Mouse (Mus musculus): Measurements from ENCODE around the gene Tnni1. TPM values are rescaled to one million over a fixed set of nuclear protein-coding genes. Genes with fewer than 3 reads are reported as not detected.
A peak's percentile ranks its signal among the peaks of the same experiment; 100 is the strongest.

Tnni1 gene
- polyA plus RNA-seq, 1 experiment from 2014 or later = 8.8 TPM

- WGBS = 12% methylated on average over 27 of the region's 27 CpGs
Observed at GRCm38 (mm10) chr1:135793370-135794215, 14.4 kb downstream of the Tnni1 start.

GRCm38 (mm10) chr1:135794216-135795134 is 15.2 kb downstream of the Tnni1 start:
- peak; percentile 11; the same call in 1 of the 2 replicates for ATAC-seq (ENCODE audit: insufficient read depth, low FRiP score, low read depth)
- Histone ChIP-seq H3K9me3 (no peaks in the 10 kb centered on the region), H3K27ac (peak overlapping the region; percentile 87), H3K27me3 (replicated peaks) (no peaks in the 10 kb centered on the region), H3K4me1 (peaks cover 26% of the 10 kb centered on the region), H3K36me3 (no peaks in the 10 kb centered on the region), H3K9ac (no peak overlapping the region), H3K4me2 (peak overlapping the region; percentile 60), H3K4me3 (replicated peaks) (peak overlapping the region; percentile 28; the same call in 1 of the 2 replicates)
- WGBS = 21% methylated on average over 20 of the region's 20 CpGs

More at GRCm38 (mm10) chr1:135793370-135794215, 14.4 kb downstream of the Tnni1 start:
- Histone ChIP-seq H3K4me1 (peaks cover 24% of the 10 kb centered on the region), H3K27ac (peak overlapping the region; percentile 87), H3K4me3 (replicated peaks) (peak overlapping the region; percentile 28), H3K27me3 (replicated peaks) (no peaks in the 10 kb centered on the region), H3K9ac (no peak overlapping the region), H3K4me2 (peak overlapping the region; percentile 60), H3K9me3 (no peaks in the 10 kb centered on the region), H3K36me3 (no peaks in the 10 kb centered on the region)
- peak; percentile 69 for ATAC-seq (ENCODE audit: insufficient read depth, low FRiP score, low read depth)

GRCm38 (mm10) chr1:135798492-135798891 is 19.3 kb downstream of the Tnni1 start:
- H3K4me1 ChIP-seq = peaks cover 43% of the 10 kb centered on the region
- 69% methylated on average over 1 of the region's 1 CpGs for WGBS

GRCm38 (mm10) chr1:135799109-135799627 is 19.9 kb downstream of the Tnni1 start:
- Histone ChIP-seq H3K4me2 (no peak overlapping the region), H3K27ac (no peak overlapping the region), H3K27me3 (replicated peaks) (no peaks in the 10 kb centered on the region), H3K4me3 (replicated peaks) (no peak overlapping the region), H3K9ac (no peak overlapping the region), H3K9me3 (no peaks in the 10 kb centered on the region), H3K36me3 (no peaks in the 10 kb centered on the region), H3K4me1 (peaks cover 38% of the 10 kb centered on the region)
- WGBS = 45% methylated on average over 8 of the region's 8 CpGs
- ATAC-seq (ENCODE audit: insufficient read depth, low FRiP score, low read depth) = no peak

More at GRCm38 (mm10) chr1:135798492-135798891, 19.3 kb downstream of the Tnni1 start:
- no peak overlapping the region for H3K4me2 ChIP-seq
- no peak overlapping the region for H3K4me3 ChIP-seq (replicated peaks)
- H3K9me3 ChIP-seq = no peaks in the 10 kb centered on the region
- H3K9ac ChIP-seq = no peak overlapping the region
- H3K36me3 ChIP-seq = no peaks in the 10 kb centered on the region
- ATAC-seq (ENCODE audit: insufficient read depth, low FRiP score, low read depth) = no peak
- no peak overlapping the region for H3K27ac ChIP-seq
- no peaks in the 10 kb centered on the region for H3K27me3 ChIP-seq (replicated peaks)

GRCm38 (mm10) chr1:135800192-135800950 is 21.1 kb downstream of the Tnni1 start:
- Histone ChIP-seq H3K9ac (no peak overlapping the region), H3K27ac (peak overlapping the region; percentile 69), H3K4me2 (no peak overlapping the region)

GRCm38 (mm10) chr1:135807546-135807945 is 28.3 kb downstream of the Tnni1 start:
- no peak overlapping the region for H3K27ac ChIP-seq
- ATAC-seq (ENCODE audit: insufficient read depth, low FRiP score, low read depth) = no peak

More at GRCm38 (mm10) chr1:135800192-135800950, 21.1 kb downstream of the Tnni1 start:
- Histone ChIP-seq H3K27me3 (replicated peaks) (no peaks in the 10 kb centered on the region), H3K9me3 (no peaks in the 10 kb centered on the region), H3K4me3 (replicated peaks) (no peak overlapping the region), H3K36me3 (no peaks in the 10 kb centered on the region), H3K4me1 (peaks cover 31% of the 10 kb centered on the region)
- 23% methylated on average over 8 of the region's 8 CpGs for WGBS
- peak; percentile 74 for ATAC-seq (ENCODE audit: insufficient read depth, low FRiP score, low read depth)

GRCm38 (mm10) chr1:135810180-135810579 is 30.9 kb downstream of the Tnni1 start:
- Histone ChIP-seq H3K36me3 (no peaks in the 10 kb centered on the region), H3K4me3 (replicated peaks) (no peak overlapping the region), H3K9ac (no peak overlapping the region), H3K9me3 (no peaks in the 10 kb centered on the region), H3K27ac (no peak overlapping the region), H3K4me1 (peaks cover 16% of the 10 kb centered on the region; the same call in 1 of the 2 replicates), H3K27me3 (replicated peaks) (no peaks in the 10 kb centered on the region), H3K4me2 (no peak overlapping the region)
- 64% methylated on average over 2 of the region's 2 CpGs for WGBS
- no peak for ATAC-seq (ENCODE audit: insufficient read depth, low FRiP score, low read depth)

More at GRCm38 (mm10) chr1:135807546-135807945, 28.3 kb downstream of the Tnni1 start:
- Histone ChIP-seq H3K36me3 (no peaks in the 10 kb centered on the region), H3K9ac (no peak overlapping the region), H3K4me1 (0 out of 2 replicates have a peak, but pooled peaks cover 4% of the 10 kb centered on the region), H3K4me2 (no peak overlapping the region), H3K9me3 (no peaks in the 10 kb centered on the region), H3K27me3 (replicated peaks) (no peaks in the 10 kb centered on the region), H3K4me3 (replicated peaks) (no peak overlapping the region)
- WGBS = 35% methylated on average over 10 of the region's 10 CpGs

- H3K4me2 ChIP-seq = no peak overlapping the region
- H3K9me3 ChIP-seq = no peaks in the 10 kb centered on the region
- H3K27ac ChIP-seq = no peak overlapping the region
- peaks cover 16% of the 10 kb centered on the region; the same call in 1 of the 2 replicates for H3K4me1 ChIP-seq
- WGBS = 29% methylated on average over 7 of the region's 7 CpGs
- ATAC-seq (ENCODE audit: insufficient read depth, low FRiP score, low read depth) = no peak
- H3K4me3 ChIP-seq (replicated peaks) = no peak overlapping the region
- no peak overlapping the region for H3K9ac ChIP-seq
- no peaks in the 10 kb centered on the region for H3K36me3 ChIP-seq
- 0 out of 2 replicates have a peak, but pooled peaks cover 2% of the 10 kb centered on the region for H3K27me3 ChIP-seq (replicated peaks)
Observed at GRCm38 (mm10) chr1:135811016-135811646, 31.9 kb downstream of the Tnni1 start.

GRCm38 (mm10) chr1:135812205-135812604 is 33.0 kb downstream of the Tnni1 start:
- Histone ChIP-seq H3K9ac (no peak overlapping the region), H3K4me2 (no peak overlapping the region)
- ATAC-seq (ENCODE audit: insufficient read depth, low FRiP score, low read depth) = peak; percentile 47

GRCm38 (mm10) chr1:135812618-135813017 is 33.4 kb downstream of the Tnni1 start:
- Histone ChIP-seq H3K27ac (peak overlapping the region; percentile 86), H3K4me3 (replicated peaks) (no peak overlapping the region), H3K36me3 (no peaks in the 10 kb centered on the region), H3K4me1 (peaks cover 16% of the 10 kb centered on the region; the same call in 1 of the 2 replicates), H3K9me3 (no peaks in the 10 kb centered on the region), H3K4me2 (0 out of 2 replicates have a peak overlapping the region, but pooled peaks have one; percentile 3), H3K9ac (no peak overlapping the region), H3K27me3 (replicated peaks) (0 out of 2 replicates have a peak, but pooled peaks cover 9% of the 10 kb centered on the region)
- WGBS = 25% methylated on average over 2 of the region's 2 CpGs
- ATAC-seq (ENCODE audit: insufficient read depth, low FRiP score, low read depth) = peak; percentile 77

More at GRCm38 (mm10) chr1:135812205-135812604, 33.0 kb downstream of the Tnni1 start:
- peaks cover 16% of the 10 kb centered on the region; the same call in 1 of the 2 replicates for H3K4me1 ChIP-seq
- no peaks in the 10 kb centered on the region for H3K36me3 ChIP-seq
- 0 out of 2 replicates have a peak, but pooled peaks cover 7% of the 10 kb centered on the region for H3K27me3 ChIP-seq (replicated peaks)
- H3K4me3 ChIP-seq (replicated peaks) = no peak overlapping the region
- WGBS = 69% methylated on average over 3 of the region's 3 CpGs
- H3K9me3 ChIP-seq = no peaks in the 10 kb centered on the region
- H3K27ac ChIP-seq = peak overlapping the region; percentile 86
